Mouse (Mus musculus): ENCODE results near the gene Ripor2.

The Ripor2 gene

DNA sequence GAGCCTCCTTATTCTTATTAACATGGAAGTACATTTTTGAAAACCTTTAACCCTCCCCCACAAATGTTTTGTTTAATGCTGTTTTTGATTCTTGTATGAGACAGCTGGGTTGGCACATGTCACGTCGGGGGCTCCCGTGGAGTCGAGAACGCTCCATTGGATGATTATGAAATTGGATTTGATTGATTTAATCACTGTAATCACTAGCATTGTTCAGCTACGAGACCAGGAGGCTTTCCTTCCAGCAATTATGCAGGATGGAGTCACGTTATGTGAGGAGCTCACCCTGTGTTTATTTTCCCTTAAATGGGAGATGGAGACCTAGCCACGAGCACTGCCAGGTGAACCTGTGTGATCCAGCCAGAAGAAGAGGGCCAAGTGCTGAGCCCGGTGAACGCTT lies at the start of gene Ripor2:
Gene Ripor2, plus strand, starts transcription at position 357 of the 400 bp plus-strand sequence.
- in situ Hi-C loops (cut with MboI, MseI), result no loop called here

DNA sequence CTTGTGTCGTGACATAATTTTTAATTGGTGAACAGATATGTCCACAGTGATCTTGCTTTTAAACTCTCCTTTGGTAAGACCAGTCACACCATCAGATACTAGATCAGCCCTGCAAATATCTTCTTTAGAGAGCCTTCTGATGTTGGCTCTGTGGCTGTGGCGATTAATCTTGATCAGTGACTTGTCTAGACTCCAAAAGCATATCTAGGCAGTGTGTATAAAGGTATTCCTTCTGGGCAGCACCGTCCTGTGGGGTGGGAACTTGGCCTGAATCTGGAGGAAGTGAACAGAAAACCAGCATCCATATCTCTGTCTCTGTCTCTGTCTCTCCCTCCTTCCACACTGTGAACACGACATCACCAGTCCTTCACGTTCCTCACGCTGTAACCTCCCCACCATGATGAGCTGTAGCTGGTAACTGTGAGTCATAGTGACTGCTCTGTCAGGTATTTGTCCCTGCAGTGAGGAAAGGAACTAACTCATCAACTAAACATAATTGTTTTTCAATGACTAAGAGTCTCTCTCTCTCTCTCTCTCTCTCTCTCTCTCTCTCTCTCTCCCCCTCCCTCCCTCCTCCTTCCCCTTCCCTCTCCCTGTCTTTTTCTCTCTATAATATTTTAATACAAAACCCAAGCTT lies 45.3 kb upstream of the Ripor2 start:
- in situ Hi-C loops (cut with MboI, MseI), result no loop called here

DNA sequence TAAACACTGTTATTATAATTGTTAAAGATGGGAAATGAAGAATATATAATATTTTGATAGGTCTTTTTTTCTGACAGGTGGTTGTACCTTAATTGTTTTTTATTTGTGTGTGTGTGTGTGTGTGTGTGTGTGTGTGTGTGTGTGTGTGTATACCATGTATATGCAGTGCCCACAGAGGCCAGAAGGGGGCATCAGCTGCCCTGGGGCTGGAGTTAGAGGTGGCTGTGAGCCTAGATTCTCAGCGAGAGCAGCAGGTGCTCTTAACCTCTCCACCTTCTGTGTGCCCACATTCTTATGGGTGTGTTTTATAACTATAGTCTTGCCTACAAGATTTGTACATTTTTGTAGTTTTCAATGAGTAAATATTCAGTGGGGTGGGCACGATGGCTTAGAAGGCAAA lies 44.0 kb upstream of the Ripor2 start:
- in situ Hi-C loops (cut with MboI, MseI), result no loop called here

DNA sequence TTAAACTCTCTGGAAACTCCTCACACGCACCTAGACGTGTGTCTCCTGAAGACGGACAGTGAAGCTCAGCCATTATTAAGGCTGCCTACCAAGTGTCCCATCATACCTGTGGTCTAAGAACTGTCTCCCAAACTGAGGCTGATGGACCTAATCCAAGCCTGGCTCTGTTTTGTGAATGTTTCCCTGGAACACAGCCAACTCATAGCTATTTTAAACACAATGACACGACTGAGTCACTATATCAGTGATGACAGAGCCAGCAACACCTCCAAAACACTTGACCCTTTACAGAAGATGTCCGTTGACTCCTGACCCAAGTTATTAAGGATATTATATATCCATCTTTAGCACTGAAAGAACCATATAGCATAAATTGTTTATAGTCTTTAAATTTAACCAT lies 43.0 kb upstream of the Ripor2 start:
- in situ Hi-C loops (cut with MboI, MseI), result no loop called here

DNA sequence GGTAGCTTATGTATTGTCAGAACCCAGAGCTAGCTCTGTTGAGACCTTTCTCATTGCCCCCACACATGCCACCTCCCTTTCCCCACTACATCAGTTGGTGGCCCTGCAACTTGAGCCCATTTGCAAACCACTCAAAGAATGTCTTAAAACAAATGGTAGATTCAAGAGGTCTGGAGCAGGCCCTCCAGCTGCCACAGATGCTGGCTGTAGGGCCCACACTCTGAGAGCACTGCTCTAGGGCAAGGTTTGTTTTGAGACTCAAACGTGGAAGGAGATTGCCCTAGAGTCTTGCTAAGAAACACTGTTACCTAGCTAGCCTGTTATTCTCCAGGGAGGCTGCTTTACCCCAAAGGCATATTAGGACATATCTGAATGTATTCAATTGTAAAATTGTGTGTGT lies 36.3 kb upstream of the Ripor2 start:
- in situ Hi-C loops (cut with MboI, MseI), result no loop called here

DNA sequence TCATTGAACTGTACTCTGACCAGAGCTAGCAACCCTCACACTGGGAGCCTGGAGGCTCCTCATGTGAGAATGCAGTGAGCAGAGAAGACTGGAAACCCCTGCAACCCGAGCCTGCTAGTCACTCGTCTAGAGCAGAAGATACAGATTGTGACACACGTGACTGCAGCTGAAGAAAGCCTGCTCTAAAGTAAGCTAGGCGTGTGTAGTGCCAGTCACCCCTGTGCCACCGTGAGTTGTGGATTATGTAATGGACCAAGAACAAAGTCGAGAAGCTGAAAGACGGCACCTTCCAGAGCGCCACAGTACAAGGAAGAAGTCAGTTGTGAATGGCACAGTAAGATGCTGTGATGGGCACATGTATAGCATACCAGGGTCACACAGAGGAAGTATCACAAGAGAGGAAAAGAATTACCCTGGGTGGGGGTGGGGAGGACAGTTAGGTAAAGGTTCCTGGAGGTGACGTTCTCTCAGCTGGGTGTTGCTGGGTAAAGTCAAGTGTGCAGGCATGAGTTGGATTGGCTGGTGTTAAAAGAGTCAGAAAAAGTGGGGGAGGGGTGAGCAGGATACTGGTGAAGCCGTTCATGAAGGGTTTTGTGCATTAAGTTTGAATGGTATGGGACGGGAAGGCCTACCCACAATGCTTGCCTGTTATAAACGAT lies 35.1 kb upstream of the Ripor2 start:
- in situ Hi-C loops (cut with MboI, MseI), result no loop called here

DNA sequence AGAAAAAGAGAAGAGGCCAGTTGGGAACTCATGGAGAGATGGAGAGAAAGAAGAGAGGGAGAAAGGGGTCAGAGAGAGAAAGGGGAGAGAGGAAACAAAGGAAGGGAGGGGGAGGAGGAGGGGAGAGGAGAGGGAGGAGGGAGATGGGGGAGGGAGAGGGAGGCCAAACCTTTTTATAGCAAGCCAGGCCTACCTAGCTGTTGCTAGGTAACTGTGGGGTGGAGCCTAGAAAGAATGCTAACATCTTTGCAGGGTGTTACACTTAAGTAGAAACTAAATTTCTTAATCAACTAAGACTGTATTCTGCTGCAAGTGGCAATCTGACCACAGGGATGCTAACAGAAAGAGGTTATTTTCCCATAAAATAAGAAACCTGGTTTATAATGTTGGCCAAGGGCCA lies 33.1 kb upstream of the Ripor2 start:
- in situ Hi-C loops (cut with MboI, MseI), result no loop called here

DNA sequence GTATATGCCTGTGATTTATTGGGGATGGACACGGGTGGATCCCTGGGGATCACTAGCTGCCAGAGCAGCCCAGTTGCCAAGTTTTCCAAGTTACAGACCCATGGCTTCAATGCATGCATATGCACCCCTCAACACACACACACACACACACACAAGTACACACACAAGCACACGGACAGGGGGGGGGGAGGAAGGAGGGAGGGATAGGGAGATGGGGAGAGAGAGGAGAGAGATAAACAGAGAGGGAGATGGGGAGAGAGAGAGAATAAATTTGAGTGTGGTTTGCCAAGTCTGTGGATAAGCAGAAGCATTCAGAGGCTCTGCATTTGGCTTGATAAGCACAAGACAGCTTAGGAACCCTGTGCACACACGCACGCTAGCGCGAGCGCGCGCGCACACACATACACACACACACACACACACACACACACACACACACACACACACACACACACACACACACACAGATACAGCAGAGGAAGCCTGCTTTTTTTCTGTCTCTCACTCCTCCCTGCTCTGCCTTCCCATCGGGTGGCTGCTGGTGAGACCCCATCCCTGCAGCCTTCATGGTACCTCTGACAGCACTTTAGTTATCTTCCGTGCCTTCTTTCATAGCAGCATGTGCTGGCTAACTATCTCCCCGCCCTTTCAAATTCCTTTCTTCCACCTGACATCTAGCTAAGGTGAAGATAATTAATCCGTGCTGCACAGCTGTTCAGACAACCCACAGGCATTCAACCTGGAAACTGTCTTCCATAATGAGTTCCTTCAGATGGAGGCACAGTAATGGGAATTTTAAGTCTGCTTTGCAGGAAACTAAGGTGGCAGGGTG lies 30.7 kb upstream of the Ripor2 start:
- in situ Hi-C loops (cut with MboI, MseI), result no loop called here

DNA sequence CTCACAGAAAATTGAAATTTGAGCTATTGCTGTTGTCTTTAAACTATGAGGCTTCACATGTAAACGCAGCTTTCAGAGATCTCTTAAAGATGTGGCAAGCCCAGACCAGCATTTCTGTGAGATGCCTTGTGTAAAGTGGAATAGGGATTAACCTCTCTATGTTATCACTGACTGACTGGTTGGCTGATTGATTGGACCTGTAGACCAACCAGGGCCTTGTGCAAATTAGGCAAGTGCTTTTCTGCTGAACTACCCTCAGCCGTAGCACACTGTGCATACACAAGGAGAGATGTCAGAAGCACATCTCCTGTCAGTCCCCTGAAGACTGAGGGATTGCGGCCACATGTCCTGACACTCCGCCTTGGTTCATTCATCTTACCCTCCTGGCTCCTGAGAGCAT lies 29.9 kb upstream of the Ripor2 start:
- in situ Hi-C loops (cut with MboI, MseI), result no loop called here

DNA sequence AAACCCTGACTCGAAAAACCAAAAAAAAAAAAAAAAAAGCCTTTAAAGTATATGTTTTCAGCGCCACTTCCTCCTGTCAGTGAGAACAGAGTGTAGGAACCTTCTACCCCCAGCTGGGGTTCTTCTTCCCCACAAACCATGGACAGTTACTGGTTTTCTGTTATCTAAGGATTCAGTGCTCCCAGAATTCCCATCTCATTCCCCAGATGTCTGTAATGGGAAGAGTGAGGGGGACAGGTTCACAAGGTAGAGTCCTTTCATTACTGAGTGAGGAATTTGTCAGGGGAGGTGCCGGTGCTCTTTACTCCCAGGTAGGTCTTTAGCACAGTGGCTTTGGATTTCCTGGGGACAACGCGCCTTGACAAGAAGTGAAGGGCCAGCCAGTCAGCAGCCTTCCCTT lies 20.6 kb upstream of the Ripor2 start:
- in situ Hi-C loops (cut with MboI, MseI), result no loop called here

DNA sequence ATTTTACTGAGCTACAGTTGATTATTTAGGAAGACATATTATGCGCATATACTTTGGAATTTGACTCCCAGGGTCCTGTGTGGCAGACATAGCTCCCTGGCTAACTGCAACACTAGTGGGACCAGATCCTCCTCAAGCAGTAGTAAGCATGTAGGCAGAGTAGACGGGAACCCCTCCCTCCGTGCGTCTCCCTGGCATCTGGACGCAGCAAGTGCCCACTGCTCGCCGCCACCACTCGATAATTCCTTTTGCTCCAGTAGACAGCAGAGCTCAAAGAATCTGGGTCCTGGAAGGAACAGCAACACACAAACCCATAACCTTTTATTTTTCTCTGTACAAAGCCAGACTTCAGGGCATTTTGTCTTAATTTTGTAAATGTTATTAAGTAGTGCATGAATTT lies 17.3 kb upstream of the Ripor2 start:
- in situ Hi-C loops (cut with MboI, MseI), result no loop called here

DNA sequence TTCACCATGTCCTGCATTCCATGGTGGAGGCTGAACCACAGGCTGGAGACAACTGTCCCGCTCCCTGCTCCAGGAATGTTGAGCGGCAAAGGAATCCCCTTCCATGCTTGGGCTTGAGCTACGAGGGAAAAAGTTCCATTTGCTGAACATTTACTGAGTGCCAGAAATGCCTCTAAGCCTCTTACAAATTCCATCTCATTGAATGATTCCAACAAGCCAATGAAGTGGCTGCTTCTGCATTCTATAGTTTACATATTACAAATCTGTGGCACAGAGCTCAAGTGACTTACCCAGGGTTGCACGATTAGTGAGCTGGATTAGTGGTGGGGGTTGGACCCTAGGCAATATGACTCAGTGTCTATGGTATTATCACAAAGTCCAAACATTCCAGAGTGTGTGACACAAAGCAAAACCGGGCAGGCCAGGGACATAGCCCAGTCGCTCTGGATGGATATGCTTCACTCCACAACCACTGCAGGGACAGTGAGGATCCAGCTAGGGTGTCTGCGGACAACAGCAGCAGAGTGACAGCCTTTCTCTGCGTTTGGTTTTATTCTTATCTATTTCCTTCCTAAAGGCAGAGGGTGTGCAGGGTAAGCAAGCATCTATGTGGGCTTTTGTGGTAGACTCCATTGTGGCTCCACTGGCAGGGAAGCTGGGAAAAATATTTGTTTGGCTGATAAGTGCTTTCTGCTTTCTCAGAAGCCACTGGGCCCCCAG lies 16.6 kb upstream of the Ripor2 start:
- in situ Hi-C loops (cut with MboI, MseI), result no loop called here

DNA sequence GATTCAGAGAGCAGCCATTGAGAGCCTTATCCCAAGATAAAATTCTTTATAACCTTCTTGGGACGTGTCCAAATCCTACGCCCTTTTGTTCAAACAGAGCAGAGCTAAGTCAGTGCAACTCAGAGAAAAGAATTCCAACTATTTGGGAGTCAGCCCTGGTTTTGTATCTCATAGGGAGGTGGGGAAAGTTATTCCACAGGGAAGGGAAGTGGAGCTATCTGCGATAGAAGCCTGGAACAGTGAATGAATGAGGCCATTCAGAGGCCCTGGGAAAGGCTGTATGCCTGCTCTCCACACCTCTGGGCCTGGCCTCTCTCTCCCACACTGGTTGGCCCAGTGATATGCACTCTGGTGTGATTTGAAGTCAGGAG lies 16.1 kb upstream of the Ripor2 start:
- in situ Hi-C loops (cut with MboI, MseI), result no loop called here

DNA sequence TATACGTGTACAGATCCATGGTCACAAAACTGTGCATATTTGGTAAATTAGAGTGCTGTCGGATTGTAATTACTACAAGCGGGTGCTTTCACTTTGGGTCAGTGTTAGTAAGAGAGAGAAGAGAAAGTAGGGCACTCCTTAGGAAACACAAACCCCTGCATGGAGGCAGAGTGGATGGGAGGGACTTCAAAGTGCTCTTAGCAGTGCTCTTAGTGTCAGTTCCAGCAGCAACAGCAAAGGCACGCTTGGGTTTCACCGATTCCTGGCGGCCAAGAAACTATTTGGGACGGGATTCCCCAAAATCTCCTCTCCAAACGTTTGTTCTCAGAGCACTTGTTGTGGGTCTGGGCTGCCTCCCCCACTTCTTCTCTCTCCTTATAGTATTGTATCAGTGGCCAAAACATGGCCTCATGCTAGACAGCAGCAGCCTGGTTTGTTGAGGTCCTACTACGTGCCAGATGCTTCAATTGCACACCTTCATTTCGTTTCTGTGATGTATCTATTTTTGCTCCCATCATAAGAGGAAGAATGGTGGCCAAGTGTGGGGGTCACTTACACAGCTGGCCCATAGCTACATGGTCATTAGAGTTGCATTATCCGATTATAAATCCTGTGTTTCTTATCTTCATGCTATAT lies 14.7 kb upstream of the Ripor2 start:
- in situ Hi-C loops (cut with MboI, MseI), result no loop called here

DNA sequence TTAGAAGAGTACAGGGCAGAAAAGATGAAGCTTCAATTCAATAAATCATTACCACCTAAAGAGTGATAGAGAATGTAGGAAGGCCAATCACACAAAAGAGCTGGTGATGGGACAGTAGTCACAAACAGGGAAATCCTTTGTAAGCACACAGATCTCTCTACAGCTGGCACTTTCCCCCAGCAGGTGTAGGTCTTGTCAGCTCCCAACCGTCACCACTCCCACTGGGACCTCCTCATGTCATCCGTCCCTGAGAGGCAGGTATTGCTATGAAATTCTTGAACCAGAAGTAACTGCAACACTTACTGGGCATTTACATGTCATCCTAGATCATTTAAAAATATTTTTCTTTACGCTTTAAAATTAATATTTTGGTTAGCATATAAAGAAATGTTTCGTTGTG lies 12.9 kb upstream of the Ripor2 start:
- in situ Hi-C loops (cut with MboI, MseI), result no loop called here

DNA sequence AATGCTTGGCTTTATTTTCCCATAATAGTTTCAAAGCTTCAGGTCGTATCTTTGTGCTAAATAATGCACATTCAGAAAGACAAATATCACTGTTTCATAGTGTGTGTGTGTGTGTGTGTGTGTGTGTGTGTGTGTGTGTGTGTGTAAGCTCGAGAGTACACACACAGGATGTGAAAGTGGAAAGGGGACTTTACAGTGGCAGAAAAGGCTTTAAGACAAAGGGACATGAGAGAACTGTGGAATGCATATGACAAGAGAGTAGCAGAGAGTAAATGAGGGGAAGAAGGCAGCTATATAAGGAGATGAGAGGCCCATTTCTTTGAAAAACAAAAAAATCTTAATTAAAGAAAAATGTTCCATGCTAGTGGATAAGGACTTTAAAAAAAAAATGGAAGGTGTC lies 11.3 kb upstream of the Ripor2 start:
- in situ Hi-C loops (cut with MboI, MseI), result no loop called here

DNA sequence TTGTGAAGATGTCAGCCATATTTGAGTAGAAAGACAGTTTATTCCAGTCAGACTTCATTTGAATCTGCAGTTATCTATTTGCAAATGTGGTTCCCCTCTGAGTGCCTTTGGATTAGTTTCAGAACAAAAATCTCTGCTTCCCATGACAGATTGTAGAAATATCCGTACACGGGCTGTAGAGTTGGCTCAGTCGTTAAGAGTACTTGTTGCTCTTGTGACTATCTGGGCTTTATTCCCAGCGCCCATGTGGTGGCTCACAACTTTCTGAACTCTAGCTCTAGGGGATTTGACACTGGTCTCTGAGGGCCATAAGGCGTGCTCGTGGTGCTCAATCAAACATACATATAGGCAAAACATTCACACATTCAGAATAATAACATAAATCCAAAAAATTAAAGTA lies 10.1 kb upstream of the Ripor2 start:
- in situ Hi-C loops (cut with MboI, MseI), result no loop called here

DNA sequence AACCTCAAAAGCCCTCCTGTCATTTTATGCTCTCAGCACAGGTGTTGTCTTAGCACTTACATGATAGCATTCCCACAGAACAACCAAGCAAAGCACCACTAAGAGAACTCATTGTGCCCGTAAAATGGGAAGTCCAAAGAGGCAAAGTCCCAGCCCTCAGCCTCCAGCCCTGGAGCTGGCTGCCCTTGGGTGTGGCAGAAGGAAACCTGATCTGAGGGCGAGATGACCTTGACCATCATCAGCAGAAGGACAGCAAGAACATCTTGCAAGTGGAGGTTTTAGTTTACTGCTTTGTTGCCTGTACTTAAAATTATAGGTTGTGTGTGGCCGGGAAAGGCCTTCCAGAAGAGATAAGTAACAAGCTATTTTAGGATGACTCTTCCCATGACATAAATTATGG lies 6.9 kb upstream of the Ripor2 start:
- in situ Hi-C loops (cut with MboI, MseI), result no loop called here

DNA sequence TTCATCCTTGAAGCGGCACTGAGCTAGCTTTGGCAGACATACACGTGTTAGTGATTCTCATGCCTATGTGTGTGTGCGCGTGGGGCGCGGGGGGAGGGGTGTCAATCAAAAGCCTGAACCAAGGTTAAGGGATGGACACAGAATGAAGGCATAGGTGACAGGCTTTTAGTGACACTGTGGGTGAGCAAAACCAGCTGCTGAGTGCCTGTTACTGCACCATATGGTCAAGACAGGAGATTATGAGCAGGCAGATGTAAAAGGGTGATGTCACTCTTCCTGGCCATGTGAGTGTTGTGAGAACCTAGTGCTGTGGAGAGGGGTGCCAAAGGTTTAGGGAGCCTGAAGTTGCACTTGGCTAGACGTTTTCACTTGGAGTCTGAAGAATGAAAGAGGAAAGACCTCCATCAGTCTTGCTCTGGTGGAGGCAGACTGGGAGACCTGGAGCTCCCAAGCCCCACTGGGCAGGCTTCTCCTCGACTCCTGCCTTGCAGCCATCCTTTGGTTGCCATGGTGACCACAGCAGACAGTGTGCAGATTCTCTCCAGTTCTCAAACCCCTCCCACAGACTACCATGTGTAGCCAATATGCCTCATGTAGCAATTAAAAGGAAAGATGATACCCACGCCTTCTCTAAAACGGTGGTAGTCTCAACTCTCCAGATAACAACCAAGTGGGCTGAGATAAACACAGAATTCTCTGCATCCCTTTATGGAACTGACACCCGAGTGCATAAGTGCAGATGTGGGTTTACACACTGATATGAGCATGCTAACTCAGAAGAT lies 5.5 kb upstream of the Ripor2 start:
- in situ Hi-C loops (cut with MboI, MseI), result no loop called here

DNA sequence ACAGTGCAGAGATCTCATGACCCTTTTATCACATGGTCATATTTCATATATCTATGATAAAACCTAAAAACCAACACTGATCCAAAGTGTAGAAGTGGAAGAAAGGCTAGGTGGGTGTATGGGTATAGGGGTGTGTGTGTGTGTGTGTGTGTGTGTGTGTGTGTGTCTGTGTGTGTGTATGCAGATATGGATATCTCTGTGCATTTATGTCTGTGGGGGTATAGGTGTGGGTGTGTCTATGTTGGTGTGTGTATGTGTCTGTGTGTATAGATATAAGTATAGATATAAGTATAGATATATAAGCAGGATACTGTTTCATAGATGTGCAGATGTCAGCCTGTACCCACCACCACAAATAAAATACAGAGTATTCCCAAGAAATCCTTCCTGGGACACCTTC lies 3.7 kb upstream of the Ripor2 start:
- in situ Hi-C loops (cut with MboI, MseI), result no loop called here

DNA sequence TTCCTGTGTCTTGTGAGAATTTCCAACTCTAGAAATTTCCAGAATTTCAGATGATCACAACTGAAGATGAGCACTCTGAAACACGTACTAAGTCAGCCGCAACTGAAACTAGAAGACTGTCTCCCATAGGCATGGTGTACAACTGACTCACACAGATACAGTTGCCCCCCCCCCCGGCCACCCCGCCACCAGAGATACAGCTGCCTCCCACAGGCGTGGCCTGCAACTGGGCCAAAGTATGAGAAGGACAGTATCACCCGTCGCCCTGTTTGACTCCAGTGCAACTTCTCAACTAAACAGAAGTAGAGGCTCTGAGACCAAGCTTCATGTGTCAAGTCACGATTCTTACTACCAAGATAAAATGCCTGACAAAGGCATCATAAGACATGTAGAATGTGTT lies 1.2 kb upstream of the Ripor2 start:
- in situ Hi-C loops (cut with MboI, MseI), result no loop called here
